Mouse (Mus musculus) ES-E14 (cell line): ENCODE results near the gene Napa. TPM values are rescaled to one million over a fixed set of nuclear protein-coding genes. Genes with fewer than 3 reads are reported as not detected.
A peak's percentile ranks its signal among the peaks of the same experiment; 100 is the strongest.

Experiments used
- DNase-seq: peaks from one replicate; pipeline ENCODE4 v3.0.0-alpha.2; 2013; ENCODE audit warnings: low read depth, low spot score
- H3K27ac ChIP-seq: 2 replicates; pipeline ENCODE4 v1.5.1; 2012; ENCODE audit warnings: low read depth, mild to moderate bottlenecking, low read length, moderate library complexity, mixed read lengths; ENCODE audit not compliant: poor library complexity, insufficient read depth, severe bottlenecking
- H3K36me3 ChIP-seq: 2 replicates; pipeline ENCODE4 v1.6.1; 2012; ENCODE audit warnings: mild to moderate bottlenecking, low read length, moderate library complexity, mixed read lengths; ENCODE audit not compliant: control insufficient read depth, poor library complexity, insufficient read depth, severe bottlenecking
- H3K4me1 ChIP-seq, 2 experiments: fragments of 150-350 bp in 1 of 2; sonication (generic) in 1 of 2; 2 replicates each; pipeline ENCODE4 v1.6.1; 2012; ENCODE audit warnings: low read length in 2 of 2, mild to moderate bottlenecking in 1 of 2, mixed read lengths in 1 of 2; ENCODE audit not compliant: control insufficient read depth in 2 of 2, insufficient read depth in 2 of 2, poor library complexity in 1 of 2
- H3K4me3 ChIP-seq, 2 experiments: fragments of 150-350 bp in 1 of 2; sonication (generic) in 1 of 2; 2 replicates each; pipeline ENCODE4 v1.5.1; 2012; ENCODE audit warnings: low read length in 2 of 2, low read depth in 1 of 2, mild to moderate bottlenecking in 1 of 2, mixed read lengths in 1 of 2; ENCODE audit not compliant: insufficient read depth in 1 of 2, poor library complexity in 1 of 2, severe bottlenecking in 1 of 2
- H3K9ac ChIP-seq: 2 replicates; pipeline ENCODE4 v1.6.1; 2012; ENCODE audit warnings: low read depth, mild to moderate bottlenecking, low read length, mixed read lengths; ENCODE audit not compliant: poor library complexity, insufficient read depth, severe bottlenecking
- H3K9me3 ChIP-seq: fragments of 150-350 bp; sonication (generic); 2 replicates; pipeline ENCODE4 v1.6.1; 2012; ENCODE audit warnings: low read depth, mild to moderate bottlenecking, low read length; ENCODE audit not compliant: control insufficient read depth, insufficient read depth
- CHD2 ChIP-seq: IDR thresholded peaks from 2 replicates; pipeline ENCODE4 v1.6.1; 2014; ENCODE audit warnings: mild to moderate bottlenecking, low read depth, low read length, inconsistent platforms
- HCFC1 ChIP-seq: IDR thresholded peaks from 2 replicates; pipeline ENCODE4 v1.6.1; 2012; ENCODE audit warnings: low read length, inconsistent platforms, borderline replicate concordance; ENCODE audit not compliant: insufficient read depth
- MAFK ChIP-seq: IDR thresholded peaks from 2 replicates; pipeline ENCODE4 v1.6.1; 2014; ENCODE audit warnings: mild to moderate bottlenecking, low read depth, low read length, inconsistent platforms; ENCODE audit not compliant: insufficient read depth
- ZC3H11A ChIP-seq: IDR thresholded peaks from 2 replicates; pipeline ENCODE4 v1.6.1; 2012; ENCODE audit warnings: low read depth, mild to moderate bottlenecking, inconsistent platforms, low read length, borderline replicate concordance
- ZNF384 ChIP-seq: IDR thresholded peaks from 2 replicates; pipeline ENCODE4 v1.6.1; 2012; ENCODE audit warnings: low read depth, low read length, inconsistent platforms
- in situ Hi-C, 2 experiments: fragments of 600-800 bp; cut with MboI; formaldehyde crosslinking; loops; one replicate each; pipeline ENCODE4 v1.15.1; 2025; ENCODE audit warnings: low sequenced_read_pairs in 2 of 2, inconsistent platforms in 1 of 2; ENCODE audit not compliant: unreplicated experiment in 2 of 2
- total RNA-seq: library from RNA; depleted of rRNA; stranded (reverse); fragments of 300-350 nt; gene quantifications from 2 replicates; pipeline ENCODE4 v1.2.3, GENCODE M21; 2012

The Napa gene
- total RNA-seq, 1 experiment = 103 TPM

GRCm38 (mm10) chr7:16080581-16080980, 17.7 kb upstream of the Napa start:
- Histone ChIP-seq H3K9ac (no peak overlapping the region), H3K4me3 (no peak overlapping the region), H3K36me3 (no peaks in the 10 kb centered on the region), H3K27ac (no peak overlapping the region), H3K4me1 (no peaks in the 10 kb centered on the region), H3K9me3 (no peaks in the 10 kb centered on the region)
- DNase-seq = no peak
- in situ Hi-C loops = no loop called here
- TF ChIP-seq HCFC1 (no peak), MAFK (no peak), ZNF384 (no peak), ZC3H11A (no peak), CHD2 (no peak)

- no peak overlapping the region for H3K4me3 ChIP-seq
- no peaks in the 10 kb centered on the region for H3K36me3 ChIP-seq
- in situ Hi-C loops = no loop called here
- no peak overlapping the region for H3K27ac ChIP-seq
- H3K9me3 ChIP-seq = no peaks in the 10 kb centered on the region
- H3K4me1 ChIP-seq = no peaks in the 10 kb centered on the region
- no peak for DNase-seq
- no peak overlapping the region for H3K9ac ChIP-seq
- TF ChIP-seq ZC3H11A (no peak), CHD2 (no peak), MAFK (no peak), ZNF384 (no peak), HCFC1 (no peak)
Observed at GRCm38 (mm10) chr7:16083361-16083760, 14.9 kb upstream of the Napa start.

GRCm38 (mm10) chr7:16087587-16087986, 10.7 kb upstream of the Napa start:
- Histone ChIP-seq H3K9me3 (no peaks in the 10 kb centered on the region), H3K36me3 (no peaks in the 10 kb centered on the region), H3K4me3 (no peak overlapping the region), H3K4me1 (no peaks in the 10 kb centered on the region), H3K27ac (no peak overlapping the region), H3K9ac (no peak overlapping the region)
- TF ChIP-seq ZNF384 (no peak), ZC3H11A (no peak), HCFC1 (no peak), CHD2 (no peak), MAFK (no peak)
- in situ Hi-C loops = no loop called here
- no peak for DNase-seq

GRCm38 (mm10) chr7:16094592-16094991, 3.7 kb upstream of the Napa start:
- DNase-seq = no peak
- H3K4me1 ChIP-seq = peaks cover 3 to 5% of the 10 kb centered on the region in 2 experiments; a peak in 2 of 4 replicates
- H3K36me3 ChIP-seq = no peaks in the 10 kb centered on the region
- TF ChIP-seq ZNF384 (no peak), MAFK (no peak), ZC3H11A (no peak), HCFC1 (no peak), CHD2 (no peak)
- in situ Hi-C loops = no loop called here
- H3K4me3 ChIP-seq = no peak overlapping the region
- no peaks in the 10 kb centered on the region for H3K9me3 ChIP-seq
- H3K27ac ChIP-seq = no peak overlapping the region
- H3K9ac ChIP-seq = no peak overlapping the region

GRCm38 (mm10) chr7:16099901-16100300, 1.6 kb downstream of the Napa start:
- no peak overlapping the region for H3K9ac ChIP-seq

More at GRCm38 (mm10) chr7:16099901-16100300, 1.6 kb downstream of the Napa start:
- Histone ChIP-seq H3K27ac (no peak overlapping the region), H3K4me3 (peak overlapping the region in 1 of 2 experiments; percentile 88; a peak in 1 of 4 replicates), H3K36me3 (peaks cover 30% of the 10 kb centered on the region), H3K9me3 (no peaks in the 10 kb centered on the region), H3K4me1 (peaks cover 5 to 8% of the 10 kb centered on the region in 2 experiments; a peak in 2 of 4 replicates)
- in situ Hi-C loops = no loop called here
- no peak for DNase-seq
- TF ChIP-seq CHD2 = no peak
- TF ChIP-seq HCFC1 = no peak
- no peak for TF ChIP-seq ZNF384
- TF ChIP-seq ZC3H11A = no peak
- no peak for TF ChIP-seq MAFK
